Mouse (Mus musculus) heart, postnatal 36 days (tissue): Measurements from ENCODE around the gene Rps4x. TPM values are rescaled to one million over a fixed set of nuclear protein-coding genes. Genes with fewer than 3 reads are reported as not detected.

Source experiments
- total RNA-seq, 2 experiments: library from RNA; stranded (reverse); gene quantifications; 2 replicates each; pipeline ENCODE4 v1.2.3; 2021

Rps4x gene
- total RNA-seq, 2 experiments from 2014 or later = 623 to 693 TPM

Other genes with a start within 250 kb of the Rps4x start
- 1 to 10 TPM; 2.5 to 2.6 TPM for gene Rtl5, start 118.1 kb downstream of the Rps4x start, total RNA-seq
- gene Pin4, start 69.9 kb downstream of the Rps4x start, total RNA-seq = 10 to 100 TPM; 16.2 to 18.8 TPM
- gene Ercc6l, start 32.3 kb downstream of the Rps4x start, total RNA-seq = under 1 TPM; 0.38 to 0.58 TPM
- 1 to 10 TPM; 1.3 to 2.3 TPM for gene Cited1, start 62.8 kb upstream of the Rps4x start, total RNA-seq